ENCODE assay signal across 10 mouse cellular contexts in the genomic region with DNA sequence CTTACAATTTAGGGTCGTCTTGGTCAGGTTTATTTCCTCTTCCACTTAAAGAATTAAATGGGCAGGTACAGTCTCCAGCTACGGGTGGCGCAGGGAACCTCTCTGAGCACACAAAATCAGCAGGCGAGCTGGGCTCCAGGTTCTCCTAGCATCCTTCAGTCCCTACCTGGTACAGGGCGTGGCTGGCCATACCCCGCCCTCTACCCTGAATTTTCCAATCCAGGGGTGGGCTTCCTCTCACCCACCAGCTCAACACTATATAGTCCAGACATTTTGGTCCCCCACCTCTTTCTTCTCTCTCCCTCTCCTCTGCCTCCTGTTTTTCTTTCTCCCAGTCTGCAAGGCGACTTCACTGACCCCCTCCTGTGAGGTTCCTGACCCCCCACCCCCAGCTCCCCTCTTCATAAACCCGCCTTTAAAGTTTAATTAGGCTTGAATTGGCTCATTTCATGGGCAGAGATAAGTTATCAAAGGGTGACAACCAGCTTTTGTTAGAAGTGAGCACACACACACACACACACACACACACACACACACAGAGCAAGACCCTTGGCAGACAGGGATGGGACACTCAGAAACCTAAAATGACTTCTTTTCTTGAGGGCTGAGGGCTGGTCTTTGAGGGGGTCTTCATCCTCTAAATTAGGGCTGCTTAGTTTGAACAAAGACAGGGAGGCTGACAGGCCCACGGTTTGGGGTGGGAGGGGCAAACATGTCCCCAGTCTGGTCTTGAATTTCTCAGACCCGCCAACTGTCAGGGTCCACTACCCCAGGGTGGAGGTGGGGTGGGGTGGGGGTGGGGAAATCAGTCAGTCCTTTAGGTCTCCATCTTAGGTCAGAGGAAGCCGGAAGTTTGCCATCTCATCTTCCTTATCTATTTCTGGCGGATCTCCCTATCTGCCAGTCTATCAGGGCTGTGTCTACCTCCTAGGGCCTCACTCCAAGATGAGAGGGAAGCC.
A peak's percentile ranks its signal among the peaks of the same experiment; 100 is the strongest.
DNase-seq lines count a peak whose midpoint lies in the region; ATAC-seq and TF ChIP-seq lines count a peak whose summit lies in the region.
"Had no signal": no experiment of that assay in that cellular context is flagged by ENCODE, and none has a peak within 500 bp of the region (broad histone marks: within the 10 kb centered on the region; RNA-seq: fewer than 3 reads in every experiment).

No protein-coding gene starts in this region.

- no peak for TF ChIP-seq CTCF in liver, adult 2 months (IDR thresholded peaks at IDR 0.05; ENCODE audit: low read depth, low read length)

- peak overlapping the region; percentile 36 for H3K4me2 ChIP-seq in forebrain, embryonic 12.5 days
- 0 out of 2 replicates have a peak overlapping the region, but pooled peaks have one; percentile 1 for H3K4me2 ChIP-seq in intestine, embryonic 16.5 days (ENCODE audit: low read depth, low read length)
- peak overlapping the region; percentile 41 for H3K4me2 ChIP-seq in neural tube, embryonic 13.5 days

- H3K36me3 ChIP-seq in liver, adult 2 months (ENCODE audit: control insufficient read depth, insufficient read depth, low read length): no peaks in the 10 kb centered on the region
- H3K36me3 ChIP-seq in forebrain, embryonic 12.5 days (replicated peaks): no peaks in the 10 kb centered on the region
- no peaks in the 10 kb centered on the region for H3K36me3 ChIP-seq in intestine, embryonic 16.5 days (ENCODE audit: control insufficient read depth, insufficient read depth, low read length)
- H3K36me3 ChIP-seq in neural tube, embryonic 13.5 days: no peaks in the 10 kb centered on the region

- peak overlapping the region; percentile 96 for H3K27ac ChIP-seq in liver, adult 2 months (replicated peaks; ENCODE audit: insufficient read depth, low read depth, low read length)
- H3K27ac ChIP-seq in forebrain, embryonic 12.5 days: no peak overlapping the region
- H3K27ac ChIP-seq in intestine, embryonic 16.5 days (ENCODE audit: low read length): peak overlapping the region; percentile 40
- no peak overlapping the region for H3K27ac ChIP-seq in neural tube, embryonic 13.5 days (replicated peaks)
- H3K27ac ChIP-seq: macrophage had no signal

- H3K27me3 ChIP-seq in liver, adult 2 months (ENCODE audit: control insufficient read depth, insufficient read depth, low read length): no peaks in the 10 kb centered on the region
- no peaks in the 10 kb centered on the region for H3K27me3 ChIP-seq in forebrain, embryonic 12.5 days
- no peaks in the 10 kb centered on the region for H3K27me3 ChIP-seq in intestine, embryonic 16.5 days (replicated peaks; ENCODE audit: control insufficient read depth, insufficient read depth, low read length)
- H3K27me3 ChIP-seq in neural tube, embryonic 13.5 days: no peaks in the 10 kb centered on the region

- no peak for DNase-seq in liver, adult 2 months (ENCODE audit: extremely low read depth, low read depth, low spot score)
- no peak for DNase-seq in liver
- no peak for DNase-seq in spleen, postnatal 36 days (ENCODE audit: low spot score in 2 of 2)
- no peak for DNase-seq in spleen, postnatal 4 days (ENCODE audit: low spot score in 2 of 2)
- no peak for DNase-seq in c-Kit-positive CD71-positive TER-119-positive erythroid progenitor cells, embryonic 14.5 days (ENCODE audit: low spot score)
- DNase-seq: cerebellum, adult 8-10 months had no signal

- no peaks in the 10 kb centered on the region for H3K79me2 ChIP-seq in liver, adult 2 months (ENCODE audit: control insufficient read depth, insufficient read depth, low read length)

- no peak overlapping the region for H3K4me3 ChIP-seq in liver, adult 2 months (ENCODE audit: insufficient read depth, low read depth, low read length)
- no peak overlapping the region for H3K4me3 ChIP-seq in forebrain, embryonic 12.5 days (replicated peaks)
- H3K4me3 ChIP-seq in intestine, embryonic 16.5 days (ENCODE audit: low read length): no peak overlapping the region
- H3K4me3 ChIP-seq in neural tube, embryonic 13.5 days: no peak overlapping the region

- no peak for TF ChIP-seq POLR2A in liver, adult 2 months (IDR thresholded peaks at IDR 0.05; ENCODE audit: extremely low read depth, insufficient read depth, low read length)

- H3K9me3 ChIP-seq in forebrain, embryonic 12.5 days: no peaks in the 10 kb centered on the region
- no peaks in the 10 kb centered on the region for H3K9me3 ChIP-seq in intestine, embryonic 16.5 days (ENCODE audit: control insufficient read depth, low read length)
- no peaks in the 10 kb centered on the region for H3K9me3 ChIP-seq in neural tube, embryonic 13.5 days

- ATAC-seq in forebrain, embryonic 12.5 days (ENCODE audit: low FRiP score): no peak
- peak; percentile 43 for ATAC-seq in intestine, embryonic 16.5 days
- peak; percentile 47; the same call in 1 of the 2 replicates for ATAC-seq in neural tube, embryonic 13.5 days (ENCODE audit: low read depth)

- H3K4me1 ChIP-seq in liver, adult 2 months (ENCODE audit: control insufficient read depth, insufficient read depth, low read length): peaks cover 19% of the 10 kb centered on the region
- H3K4me1 ChIP-seq in forebrain, embryonic 12.5 days: peaks cover 8% of the 10 kb centered on the region
- peaks cover 23% of the 10 kb centered on the region for H3K4me1 ChIP-seq in intestine, embryonic 16.5 days (ENCODE audit: control insufficient read depth, insufficient read depth, low read length)
- peaks cover 10% of the 10 kb centered on the region; the same call in 1 of the 2 replicates for H3K4me1 ChIP-seq in neural tube, embryonic 13.5 days (replicated peaks)

- H3K9ac ChIP-seq in liver, adult 2 months (ENCODE audit: low read depth, low read length): peak overlapping the region; percentile 11; the same call in 1 of the 2 replicates
- no peak overlapping the region for H3K9ac ChIP-seq in forebrain, embryonic 12.5 days
- 0 out of 2 replicates have a peak overlapping the region, but pooled peaks have one; percentile 14 for H3K9ac ChIP-seq in intestine, embryonic 16.5 days (ENCODE audit: low read depth, low read length)
- H3K9ac ChIP-seq in neural tube, embryonic 13.5 days: peak overlapping the region; percentile 52; the same call in 1 of the 2 replicates

- 66% methylated on average over 12 of the region's 12 CpGs for WGBS in liver, adult 2 months
- 43% methylated on average over 12 of the region's 12 CpGs for WGBS in forebrain, embryonic 12.5 days
- 47% methylated on average over 12 of the region's 12 CpGs for WGBS in intestine, embryonic 16.5 days
- 36% methylated on average over 12 of the region's 12 CpGs for WGBS in neural tube, embryonic 13.5 days

Comparison
In these comparisons a context has a peak if more than half of its experiments do, and no peak if none do; other contexts are left out.
1. H3K27ac ChIP-seq: peak in liver, adult 2 months (single experiment) and intestine, embryonic 16.5 days (single experiment); none in forebrain, embryonic 12.5 days (single experiment) and neural tube, embryonic 13.5 days (single experiment).
2. Peak in every context shown above with its lines, with median percentiles within 50 percentile points of each other: H3K4me2 ChIP-seq.